Mouse (Mus musculus) adrenal gland, postnatal 14 days (tissue): ENCODE measurements at regions not wholly inside any gene's neighbourhood (a gene's known extent, or its start where the extent isn't known, plus 50 kb on each side); places are given as distances from the start of the nearest gene placed in this dataset.

Source experiments
- DNase-seq: peaks from one replicate; pipeline ENCODE4 v3.0.0; 2021; ENCODE audit warnings: mixed read lengths

GRCm38 (mm10) chr6:107629376-107629775 lies 99.8 kb downstream of the Lrrn1 start:
- no peak for DNase-seq

GRCm38 (mm10) chr6:107645751-107646150 lies 116.2 kb downstream of the Lrrn1 start:
- no peak for DNase-seq

- DNase-seq = no peak
Observed at GRCm38 (mm10) chr6:107653840-107654523, 124.4 kb downstream of the Lrrn1 start.

GRCm38 (mm10) chr6:107657805-107658204 lies 128.2 kb downstream of the Lrrn1 start:
- DNase-seq = no peak

- DNase-seq = no peak
Observed at GRCm38 (mm10) chr6:107661009-107661764, 131.6 kb downstream of the Lrrn1 start.

GRCm38 (mm10) chr6:107699298-107699697 lies 169.7 kb downstream of the Lrrn1 start:
- no peak for DNase-seq

- DNase-seq = no peak
Observed at GRCm38 (mm10) chr6:107708185-107708584, 178.6 kb downstream of the Lrrn1 start.

GRCm38 (mm10) chr6:107708608-107709007 lies 179.0 kb downstream of the Lrrn1 start:
- no peak for DNase-seq

- peak; percentile 37 for DNase-seq
Observed at GRCm38 (mm10) chr6:107710360-107710759, 180.8 kb downstream of the Lrrn1 start.

GRCm38 (mm10) chr6:107711181-107712087 lies 181.9 kb downstream of the Lrrn1 start:
- no peak for DNase-seq

- no peak for DNase-seq
Observed at GRCm38 (mm10) chr6:107713051-107713450, 183.5 kb downstream of the Lrrn1 start.

- DNase-seq = no peak
Observed at GRCm38 (mm10) chr6:107717194-107717593, 187.6 kb downstream of the Lrrn1 start.

GRCm38 (mm10) chr6:107730294-107730693 lies 200.7 kb downstream of the Lrrn1 start:
- DNase-seq = no peak

GRCm38 (mm10) chr6:107734773-107735172 lies 205.2 kb downstream of the Lrrn1 start:
- DNase-seq = no peak

- DNase-seq = no peak
Observed at GRCm38 (mm10) chr6:107749111-107749736, 219.7 kb downstream of the Lrrn1 start.

GRCm38 (mm10) chr6:107749794-107750193 lies 220.2 kb downstream of the Lrrn1 start:
- DNase-seq = peak; percentile 52

GRCm38 (mm10) chr6:107752156-107752555 lies 222.6 kb downstream of the Lrrn1 start:
- no peak for DNase-seq

GRCm38 (mm10) chr6:107755158-107755557 lies 225.6 kb downstream of the Lrrn1 start:
- DNase-seq = peak; percentile 9

- DNase-seq = no peak
Observed at GRCm38 (mm10) chr6:107770834-107771470, 241.4 kb downstream of the Lrrn1 start.

GRCm38 (mm10) chr6:107784998-107785397 lies 255.4 kb downstream of the Lrrn1 start:
- DNase-seq = no peak

GRCm38 (mm10) chr6:107788224-107788893 lies 258.8 kb downstream of the Lrrn1 start:
- DNase-seq = no peak
